Mouse (Mus musculus) testis, adult 2 months (tissue): ENCODE data around the gene Wdr73.

Source experiments
- CTCF ChIP-seq: fragments of 200-500 bp; IDR thresholded peaks from 2 replicates; pipeline ENCODE4 v1.5.1; 2012; ENCODE audit warnings: low read depth, mild to moderate bottlenecking, inconsistent platforms, low read length, moderate library complexity; ENCODE audit not compliant: control insufficient read depth, insufficient read depth, insufficient replicate concordance
- POLR2A ChIP-seq: fragments of 200-500 bp; IDR thresholded peaks from 2 replicates; pipeline ENCODE4 v1.6.1; 2012; ENCODE audit warnings: low read depth, mild to moderate bottlenecking, inconsistent platforms, low read length, moderate library complexity; ENCODE audit not compliant: control insufficient read depth

DNA sequence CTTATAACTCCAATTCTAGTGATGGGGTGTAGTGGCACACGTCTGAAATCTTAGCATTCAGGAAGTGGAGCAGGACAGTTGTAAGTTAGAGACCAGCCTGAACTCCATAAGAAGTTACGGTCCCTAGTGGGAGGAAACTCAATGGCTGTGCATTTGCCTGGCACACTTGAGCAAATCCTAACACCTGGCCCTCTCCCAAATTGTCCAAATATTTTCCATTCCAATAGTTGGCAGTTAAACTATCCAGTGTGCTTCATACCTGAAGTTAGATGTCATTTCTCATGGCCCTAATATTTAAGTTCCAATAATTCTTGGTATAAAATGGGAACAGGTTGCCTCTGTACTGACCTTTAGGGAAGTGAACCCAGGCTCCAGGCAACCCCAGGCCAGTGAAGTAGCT lies 32.4 kb downstream of the Wdr73 start:
- TF ChIP-seq CTCF, result no peak
- TF ChIP-seq POLR2A, result no peak
